Mouse (Mus musculus) G1E (cell line): ENCODE data around the gene Slc7a7. TPM values are rescaled to one million over a fixed set of nuclear protein-coding genes. Genes with fewer than 3 reads are reported as not detected.
"Not testable (repeated sequence)": the region's sequence is repeated elsewhere in the genome, so short reads cannot be mapped to it uniquely, and the experiment has no call there.

Experiments
- ATAC-seq: 2 replicates; pipeline ENCODE4 v1.8.0; 2016; ENCODE audit warnings: mild to moderate bottlenecking; ENCODE audit not compliant: insufficient number of reproducible peaks, poor library complexity, low FRiP score, severe bottlenecking; ENCODE audit errors: extremely low read depth
- DNase-seq: peaks from one replicate; pipeline ENCODE4 v3.0.0; 2012; ENCODE audit warnings: low spot score
- H3K27me3 ChIP-seq: 2 replicates; pipeline ENCODE4 v1.6.1; 2012; ENCODE audit warnings: mild to moderate bottlenecking, low read length, inconsistent platforms; ENCODE audit not compliant: insufficient read depth
- H3K36me3 ChIP-seq: replicated peaks from 2 replicates; pipeline ENCODE3; 2012; ENCODE audit warnings: mild to moderate bottlenecking, inconsistent platforms
- H3K4me1 ChIP-seq: 2 replicates; pipeline ENCODE4 v1.6.1; 2012; ENCODE audit warnings: low read depth, low read length, inconsistent platforms, mixed read lengths; ENCODE audit not compliant: insufficient read depth
- H3K4me3 ChIP-seq: 2 replicates; pipeline ENCODE4 v1.5.1; 2012; ENCODE audit warnings: low read depth, mild to moderate bottlenecking, inconsistent platforms, low read length, moderate library complexity, mixed read lengths
- H3K9me3 ChIP-seq: replicated peaks from 2 replicates; pipeline ENCODE4 v1.6.1; 2012; ENCODE audit warnings: inconsistent platforms
- CTCF ChIP-seq: IDR thresholded peaks from 2 replicates; pipeline ENCODE4 v1.5.1; 2012; ENCODE audit warnings: low read depth, low read length, inconsistent platforms, mixed read lengths
- GATA1 ChIP-seq: IDR thresholded peaks from 2 replicates; pipeline ENCODE4 v1.6.1; 2012; ENCODE audit warnings: borderline replicate concordance, low read length, inconsistent platforms, mixed read lengths
- GATA2 ChIP-seq: IDR thresholded peaks from 2 replicates; pipeline ENCODE4 v1.6.1; 2012; ENCODE audit warnings: low read depth, low read length, inconsistent platforms, borderline replicate concordance
- POLR2AphosphoS5 ChIP-seq: IDR thresholded peaks from 2 replicates; pipeline ENCODE4 v1.6.1; 2012; ENCODE audit warnings: low read depth, low read length, inconsistent platforms; ENCODE audit not compliant: insufficient replicate concordance
- TAL1 ChIP-seq: conservative IDR thresholded peaks from 2 replicates; pipeline ENCODE4 v1.6.1; 2012; ENCODE audit warnings: low read depth, low read length, inconsistent platforms, mixed read lengths
- polyA plus RNA-seq: library from polyadenylated mRNA; stranded (reverse); fragments of >175 nt; gene quantifications from 2 replicates; pipeline ENCODE4 v1.2.3, GENCODE M21; 2012
- total RNA-seq, 2 experiments: library from RNA; stranded (forward) in 1 of 2; stranded (reverse) in 1 of 2; fragments of 200-1000 nt in 1 of 2; fragments of >200 nt in 1 of 2; fragmentation: Nextera tagmentation in 1 of 2; gene quantifications; 2 replicates each; pipeline ENCODE4 v1.2.3; 2014 to 2017

Slc7a7 gene
- total and polyA plus RNA-seq, 3 experiments, result 0.55 to 6.2 (median 1.1) TPM

GRCm38 (mm10) chr14:54366581-54366980 lies 51.0 kb downstream of the Slc7a7 start:
- peaks cover 83% of the 10 kb centered on the region for H3K36me3 ChIP-seq
- H3K4me3 ChIP-seq, result no peak overlapping the region
- no peaks in the 10 kb centered on the region for H3K9me3 ChIP-seq
- H3K4me1 ChIP-seq, result peaks cover 9% of the 10 kb centered on the region
- no peaks in the 10 kb centered on the region for H3K27me3 ChIP-seq
- DNase-seq (no peak), ATAC-seq (no peak)
- TF ChIP-seq GATA2, result no peak
- no peak for TF ChIP-seq GATA1
- no peak for TF ChIP-seq POLR2AphosphoS5
- TF ChIP-seq CTCF, result no peak
- TF ChIP-seq TAL1, result no peak

- DNase-seq (no peak), ATAC-seq (no peak)
- no peak overlapping the region for H3K4me3 ChIP-seq
- H3K27me3 ChIP-seq, result no peaks in the 10 kb centered on the region
- H3K4me1 ChIP-seq, result peaks cover 11% of the 10 kb centered on the region
- no peak for TF ChIP-seq POLR2AphosphoS5
- TF ChIP-seq TAL1, result no peak
- no peak for TF ChIP-seq GATA2
- TF ChIP-seq CTCF, result no peak
- no peak for TF ChIP-seq GATA1
- H3K9me3 ChIP-seq, result no peaks in the 10 kb centered on the region
- H3K36me3 ChIP-seq, result peaks cover 73% of the 10 kb centered on the region
Observed at GRCm38 (mm10) chr14:54365026-54365645, 52.4 kb downstream of the Slc7a7 start.

GRCm38 (mm10) chr14:54363156-54363555 lies 54.4 kb downstream of the Slc7a7 start:
- H3K36me3 ChIP-seq, result peaks cover 53% of the 10 kb centered on the region
- DNase-seq (no peak), ATAC-seq (no peak)
- H3K27me3 ChIP-seq, result no peaks in the 10 kb centered on the region
- H3K4me1 ChIP-seq, result peaks cover 13% of the 10 kb centered on the region
- TF ChIP-seq GATA1 (no peak), CTCF (no peak), POLR2AphosphoS5 (no peak), TAL1 (no peak), GATA2 (no peak)
- H3K9me3 ChIP-seq, result no peaks in the 10 kb centered on the region
- H3K4me3 ChIP-seq, result no peak overlapping the region

- 0 out of 2 replicates have a peak, but pooled peaks cover 2% of the 10 kb centered on the region for H3K9me3 ChIP-seq
- H3K4me1 ChIP-seq, result peaks cover 11% of the 10 kb centered on the region
- H3K4me3 ChIP-seq, result peak within 1 kb of the TSS; percentile 99
- ATAC-seq (peak; percentile 78), DNase-seq (peak; percentile 78)
- no peaks in the 10 kb centered on the region; the same call in 1 of the 2 replicates for H3K27me3 ChIP-seq
- peaks cover 31% of the 10 kb centered on the region for H3K36me3 ChIP-seq
- TF ChIP-seq CTCF (no peak), GATA2 (no peak), GATA1 (no peak), POLR2AphosphoS5 (no peak), TAL1 (no peak)
Observed at GRCm38 (mm10) chr14:54360577-54361340, 56.8 kb downstream of the Slc7a7 start, which contains the start of gene Oxa1l. TSS of gene Oxa1l (plus strand) at chr14:54360834.

DNA sequence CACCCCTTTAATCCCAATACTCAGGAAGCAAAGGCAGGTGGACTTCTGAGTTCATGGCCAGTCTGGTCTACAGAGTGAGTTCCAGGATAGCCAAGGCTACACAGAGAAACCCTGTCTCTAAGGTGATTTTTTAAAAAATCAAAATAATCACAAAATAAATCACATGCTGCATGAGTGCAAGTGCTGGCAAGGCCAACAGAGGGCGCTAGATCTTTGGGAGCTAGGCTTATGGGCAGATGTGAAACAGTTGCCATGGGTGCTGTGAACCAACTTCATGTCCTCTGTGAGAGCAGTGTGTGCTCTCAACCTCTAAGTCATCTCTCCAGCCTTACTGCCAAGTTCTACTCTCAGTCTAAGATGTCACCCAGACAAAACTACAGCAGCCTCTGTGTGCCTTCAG lies 63.2 kb downstream of the Slc7a7 start:
- no peak for ATAC-seq
- H3K4me1 ChIP-seq, result no peaks in the 10 kb centered on the region
- no peak for DNase-seq

DNA sequence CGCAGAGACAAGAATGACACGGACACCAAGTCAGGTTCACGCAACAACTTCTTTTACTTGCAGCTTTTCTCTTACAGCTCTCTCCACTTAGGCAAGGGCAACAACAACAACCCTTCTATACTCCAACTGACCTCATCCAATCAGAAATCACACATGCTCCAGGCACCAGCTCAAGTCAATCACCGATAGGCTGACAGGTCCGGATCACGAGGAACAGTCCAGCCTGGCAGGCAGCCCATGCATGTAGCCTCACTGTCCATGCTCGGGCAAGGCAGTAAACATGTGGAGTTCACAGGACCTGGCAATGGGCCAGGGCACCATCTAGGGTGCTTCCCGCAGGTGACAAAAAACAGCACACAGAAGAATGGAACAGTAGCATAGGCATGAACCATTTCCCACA lies 65.3 kb downstream of the Slc7a7 start:
- no peaks in the 10 kb centered on the region for H3K36me3 ChIP-seq
- DNase-seq (no peak), ATAC-seq (no peak)
- TF ChIP-seq GATA1 (no peak), TAL1 (no peak), POLR2AphosphoS5 (no peak), CTCF (no peak), GATA2 (no peak)
- no peak overlapping the region for H3K4me3 ChIP-seq
- peaks cover 4% of the 10 kb centered on the region for H3K27me3 ChIP-seq
- peaks cover 5% of the 10 kb centered on the region for H3K9me3 ChIP-seq
- no peaks in the 10 kb centered on the region for H3K4me1 ChIP-seq

More for the DNA sequence above, 63.2 kb downstream of the Slc7a7 start:
- no peaks in the 10 kb centered on the region for H3K36me3 ChIP-seq
- no peak overlapping the region for H3K4me3 ChIP-seq
- H3K9me3 ChIP-seq, result peaks cover 5% of the 10 kb centered on the region
- TF ChIP-seq CTCF, result 0 out of 2 replicates have a peak, but pooled peaks have one; percentile 15
- no peak for TF ChIP-seq GATA1
- peaks cover 4% of the 10 kb centered on the region for H3K27me3 ChIP-seq

DNA sequence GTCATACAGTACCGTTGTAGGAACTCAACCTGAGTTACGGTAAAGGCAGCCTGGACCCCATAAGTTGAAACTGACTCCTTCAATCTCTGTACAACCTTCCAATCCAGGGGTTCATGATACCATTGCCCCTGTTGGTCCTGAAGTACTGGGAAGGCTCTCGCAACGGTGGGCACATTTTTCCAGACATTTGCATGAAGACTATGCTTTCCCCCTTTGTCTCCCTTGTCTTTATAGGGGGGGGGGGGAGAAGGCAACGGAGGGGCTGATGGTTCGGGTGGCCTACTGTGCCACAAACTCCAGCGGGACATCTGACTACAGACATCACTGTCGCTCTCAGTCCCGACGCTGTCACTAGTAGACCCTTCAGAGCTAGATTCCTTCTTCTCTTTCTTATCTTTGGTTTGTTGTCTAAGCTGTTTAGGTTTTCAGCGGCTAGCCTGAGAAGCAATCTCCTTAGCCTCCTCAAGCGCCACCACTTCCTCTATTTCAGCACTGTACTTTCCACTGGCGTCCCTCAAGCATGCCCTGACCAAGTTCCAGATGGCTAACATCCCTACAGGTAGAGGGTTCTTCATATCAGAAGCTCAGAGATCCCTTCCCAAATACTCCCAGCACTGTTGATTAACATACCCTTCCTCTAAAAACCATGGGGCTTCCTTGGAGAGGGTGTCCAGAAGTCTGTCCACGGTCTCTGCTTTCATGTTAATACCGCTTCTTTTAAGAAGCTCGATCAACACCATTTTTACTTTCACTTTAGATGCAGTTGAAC lies 66.6 kb downstream of the Slc7a7 start:
- H3K27me3 ChIP-seq, H3K4me1 ChIP-seq, DNase-seq, ATAC-seq, H3K9me3 ChIP-seq, H3K36me3 ChIP-seq, H3K4me3 ChIP-seq: not testable (repeated sequence)

DNA sequence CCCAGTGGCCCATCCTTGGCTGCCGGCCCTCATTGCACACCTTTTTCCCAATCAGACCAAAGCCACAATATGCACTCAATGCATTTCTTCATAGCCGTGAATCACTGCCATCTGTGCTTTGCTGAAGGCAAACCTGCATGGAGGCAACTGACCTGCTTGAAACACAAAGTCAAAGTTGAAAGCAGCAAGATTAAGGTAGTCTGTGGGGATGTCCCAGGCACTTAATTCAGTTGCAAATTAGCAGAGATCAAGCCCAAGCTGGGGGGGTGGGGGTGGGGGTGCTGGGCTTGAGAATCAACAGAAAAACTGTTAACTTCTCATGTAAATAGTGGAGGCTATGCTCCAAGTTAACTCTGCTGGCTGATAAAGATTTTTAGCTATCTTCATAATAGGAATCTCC lies 75.8 kb downstream of the Slc7a7 start:
- not testable (repeated sequence) for H3K27me3 ChIP-seq

More for the DNA sequence above, 75.8 kb downstream of the Slc7a7 start:
- ATAC-seq, DNase-seq, H3K4me1 ChIP-seq, H3K9me3 ChIP-seq, H3K36me3 ChIP-seq, H3K4me3 ChIP-seq: not testable (repeated sequence)
